Mouse (Mus musculus): ENCODE data around the gene Ccl22. TPM values are rescaled to one million over a fixed set of nuclear protein-coding genes. Genes with fewer than 3 reads are reported as not detected.

Gene Ccl22
- polyA plus RNA-seq, 1 experiment from 2014 or later = not detected

Other genes with a start within 250 kb of the Ccl22 start
- 19.4 and 26.4 TPM in 2 replicates for gene Cpne2, start 212.6 kb upstream of the Ccl22 start, polyA plus RNA-seq (2015; fragmentation: Nextera tagmentation; extraction: Ambion mirVana)
- gene Rspry1, start 143.7 kb upstream of the Ccl22 start, polyA plus RNA-seq (2015; fragmentation: Nextera tagmentation; extraction: Ambion mirVana) = 45.5 and 48.7 TPM in 2 replicates
- gene Fam192a, start 143.6 kb upstream of the Ccl22 start, polyA plus RNA-seq (2015; fragmentation: Nextera tagmentation; extraction: Ambion mirVana) = 63.8 and 69.1 TPM in 2 replicates
- 183 and 186 TPM in 2 replicates for gene Arl2bp, start 79.0 kb upstream of the Ccl22 start, polyA plus RNA-seq (2015; fragmentation: Nextera tagmentation; extraction: Ambion mirVana)
- 1.7 and 2.4 TPM in 2 replicates for gene Pllp, start 49.3 kb upstream of the Ccl22 start, polyA plus RNA-seq (2015; fragmentation: Nextera tagmentation; extraction: Ambion mirVana)
- 38.3 and 46.3 TPM in 2 replicates for gene Cx3cl1, start 26.4 kb downstream of the Ccl22 start, polyA plus RNA-seq (2015; fragmentation: Nextera tagmentation; extraction: Ambion mirVana)
- 0.46 and 0.87 TPM in 2 replicates for gene Ccl17, start 64.9 kb downstream of the Ccl22 start, polyA plus RNA-seq (2015; fragmentation: Nextera tagmentation; extraction: Ambion mirVana)
- gene Coq9, start 92.7 kb downstream of the Ccl22 start, polyA plus RNA-seq (2015; fragmentation: Nextera tagmentation; extraction: Ambion mirVana) = 57.6 and 59.6 TPM in 2 replicates
- 194 and 197 TPM in 2 replicates for gene Ciapin1, start 92.8 kb downstream of the Ccl22 start, polyA plus RNA-seq (2015; fragmentation: Nextera tagmentation; extraction: Ambion mirVana)
- 111 TPM in 2 replicates for gene Polr2c, start 111.9 kb downstream of the Ccl22 start, polyA plus RNA-seq (2015; fragmentation: Nextera tagmentation; extraction: Ambion mirVana)
- 84.1 and 88.9 TPM in 2 replicates for gene Dok4, start 130.7 kb downstream of the Ccl22 start, polyA plus RNA-seq (2015; fragmentation: Nextera tagmentation; extraction: Ambion mirVana)
- gene Ccdc102a, start 172.5 kb downstream of the Ccl22 start, polyA plus RNA-seq (2015; fragmentation: Nextera tagmentation; extraction: Ambion mirVana) = 6.6 and 7.6 TPM in 2 replicates
- gene Adgrg5, start 178.1 kb downstream of the Ccl22 start, polyA plus RNA-seq (2015; fragmentation: Nextera tagmentation; extraction: Ambion mirVana) = 0.17 and 0.25 TPM in 2 replicates
- gene Adgrg1, start 229.2 kb downstream of the Ccl22 start, polyA plus RNA-seq (2015; fragmentation: Nextera tagmentation; extraction: Ambion mirVana) = 116 and 122 TPM in 2 replicates

Measured in hindbrain, embryonic 15.5 days (tissue).